ENCODE assay signal across 10 mouse cellular contexts in the genomic region with DNA sequence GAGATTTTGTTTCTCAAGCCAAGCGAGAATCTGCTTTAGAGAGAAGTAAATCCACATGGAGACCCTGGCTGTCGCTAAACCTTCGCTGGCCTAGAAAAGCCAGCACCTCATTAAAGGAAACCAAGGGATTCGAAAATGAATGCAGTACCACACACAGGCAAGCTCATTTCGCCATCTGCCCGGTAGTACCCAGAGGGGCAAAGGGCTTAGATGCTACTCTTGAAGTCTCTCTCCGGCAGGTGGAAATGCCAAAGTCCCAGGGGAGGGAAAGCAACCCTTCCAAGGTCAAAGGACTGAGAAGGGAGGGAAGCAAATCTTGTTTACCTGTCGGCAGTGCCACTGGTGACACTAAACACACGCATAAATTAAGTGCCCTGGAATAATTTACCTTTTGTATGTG. TPM values are rescaled to one million over a fixed set of nuclear protein-coding genes. Genes with fewer than 3 reads are reported as not detected.
DNase-seq lines count a peak whose midpoint lies in the region; ATAC-seq and TF ChIP-seq lines count a peak whose summit lies in the region.
"Had no signal": no experiment of that assay in that cellular context is flagged by ENCODE, and none has a peak within 500 bp of the region (broad histone marks: within the 10 kb centered on the region; RNA-seq: fewer than 3 reads in every experiment).

No protein-coding gene starts in this region.

- peak overlapping the region; percentile 19; the same call in 1 of the 2 replicates for H3K27ac ChIP-seq in liver, adult 2 months (replicated peaks; ENCODE audit: insufficient read depth, low read depth, low read length)
- no peak overlapping the region for H3K27ac ChIP-seq in forebrain, embryonic 11.5 days (ENCODE audit: low read depth, low read length)
- no peak overlapping the region for H3K27ac ChIP-seq in kidney, embryonic 16.5 days (ENCODE audit: low read length)

- TF ChIP-seq CTCF in liver, adult 2 months (IDR thresholded peaks at IDR 0.05; ENCODE audit: low read depth, low read length): no peak

- no peak overlapping the region for H3K4me3 ChIP-seq in liver, adult 2 months (ENCODE audit: insufficient read depth, low read depth, low read length)
- peak overlapping the region; percentile 87 for H3K4me3 ChIP-seq in forebrain, embryonic 11.5 days (ENCODE audit: low read depth, low read length)
- no peak overlapping the region for H3K4me3 ChIP-seq in kidney, embryonic 16.5 days (ENCODE audit: low read length)

- no peaks in the 10 kb centered on the region for H3K9me3 ChIP-seq in forebrain, embryonic 11.5 days (ENCODE audit: control insufficient read depth, low read length)
- no peaks in the 10 kb centered on the region for H3K9me3 ChIP-seq in kidney, embryonic 16.5 days (ENCODE audit: low read length)

- 39% methylated on average over 9 of the region's 9 CpGs for WGBS in liver, adult 2 months
- WGBS in forebrain, embryonic 11.5 days: 11% methylated on average over 9 of the region's 9 CpGs
- 44% methylated on average over 9 of the region's 9 CpGs for WGBS in kidney, embryonic 16.5 days

- no peak for TF ChIP-seq POLR2A in liver, adult 2 months (IDR thresholded peaks at IDR 0.05; ENCODE audit: extremely low read depth, insufficient read depth, low read length)

- no peaks in the 10 kb centered on the region for H3K27me3 ChIP-seq in liver, adult 2 months (ENCODE audit: control insufficient read depth, insufficient read depth, low read length)
- no peaks in the 10 kb centered on the region; the same call in 1 of the 2 replicates for H3K27me3 ChIP-seq in forebrain, embryonic 11.5 days (ENCODE audit: control insufficient read depth, insufficient read depth, low read length)
- no peaks in the 10 kb centered on the region for H3K27me3 ChIP-seq in kidney, embryonic 16.5 days (ENCODE audit: insufficient read depth, low read length)

- H3K36me3 ChIP-seq in liver, adult 2 months (ENCODE audit: control insufficient read depth, insufficient read depth, low read length): peaks cover 2% of the 10 kb centered on the region; the same call in 1 of the 2 replicates
- no peaks in the 10 kb centered on the region for H3K36me3 ChIP-seq in forebrain, embryonic 11.5 days (ENCODE audit: control insufficient read depth, insufficient read depth, low read length)
- H3K36me3 ChIP-seq in kidney, embryonic 16.5 days (ENCODE audit: insufficient read depth, low read length): no peaks in the 10 kb centered on the region
- H3K36me3 ChIP-seq: G1E had no signal

- H3K79me2 ChIP-seq in liver, adult 2 months (ENCODE audit: control insufficient read depth, insufficient read depth, low read length): peaks cover 20% of the 10 kb centered on the region

- peaks cover 10% of the 10 kb centered on the region for H3K4me1 ChIP-seq in liver, adult 2 months (ENCODE audit: control insufficient read depth, insufficient read depth, low read length)
- peaks cover 13% of the 10 kb centered on the region; the same call in 1 of the 2 replicates for H3K4me1 ChIP-seq in forebrain, embryonic 11.5 days (replicated peaks; ENCODE audit: control insufficient read depth, insufficient read depth, low read length)
- peaks cover 18% of the 10 kb centered on the region for H3K4me1 ChIP-seq in kidney, embryonic 16.5 days (ENCODE audit: insufficient read depth, low read length)

- H3K9ac ChIP-seq in liver, adult 2 months (ENCODE audit: low read depth, low read length): no peak overlapping the region
- H3K9ac ChIP-seq in forebrain, embryonic 11.5 days (ENCODE audit: low read length): no peak overlapping the region
- H3K9ac ChIP-seq in kidney, embryonic 16.5 days (replicated peaks; ENCODE audit: low read length): no peak overlapping the region

- DNase-seq in liver, adult 2 months (ENCODE audit: extremely low read depth, low read depth, low spot score): peak; percentile 88
- no peak for DNase-seq in liver
- DNase-seq in forebrain, embryonic 11.5 days (ENCODE audit: low spot score): peak; percentile 54
- peak; percentile 84 for DNase-seq in retina, postnatal 1 day
- no peak for DNase-seq in c-Kit-positive CD71-positive TER-119-positive erythroid progenitor cells, embryonic 14.5 days (ENCODE audit: low spot score)
- no peak for DNase-seq in adrenal gland, adult 2 months

- 0 out of 2 replicates have a peak, but pooled peaks have one; percentile 25 for ATAC-seq in forebrain, embryonic 11.5 days (replicated peaks; ENCODE audit: low FRiP score)
- ATAC-seq in kidney, embryonic 16.5 days (ENCODE audit: low FRiP score, low TSS enrichment): no peak
- no peak for ATAC-seq in frontal cortex, adult (ENCODE audit: low TSS enrichment)

- H3K4me2 ChIP-seq in forebrain, embryonic 11.5 days (ENCODE audit: low read depth, low read length, severe bottlenecking): peak overlapping the region; percentile 89; the same call in 1 of the 2 replicates
- H3K4me2 ChIP-seq in kidney, embryonic 16.5 days (replicated peaks; ENCODE audit: low read depth, low read length): peak overlapping the region; percentile 83; the same call in 1 of the 2 replicates

RNA-seq across cellular contexts. Expression of gene Mb21d2, which starts 2.1 kb away (rescaled TPM):
- total RNA-seq in liver, adult 2 months (2014; rRNA removed): 8.3 and 8.6 TPM in 2 replicates
- polyA plus RNA-seq in liver, adult 2 months (2012; rRNA removed): 14.1 and 14.7 TPM in 2 replicates
- 6.8 and 7.3 TPM in 2 replicates for polyA plus RNA-seq in forebrain, embryonic 11.5 days (2014; fragmentation: Nextera tagmentation; extraction: Ambion mirVana)
- 5.6 and 5.9 TPM in 2 replicates for polyA plus RNA-seq in kidney, embryonic 16.5 days (2015; fragmentation: Nextera tagmentation; extraction: Ambion mirVana)
- 10 to 100 TPM; 10.0 to 11.6 TPM for total RNA-seq in adrenal gland, adult 2 months (2021)
- polyA plus RNA-seq in adrenal gland, adult 2 months (2012; rRNA removed): 11.9 and 14.1 TPM in 2 replicates
- total RNA-seq: common myeloid progenitor, adult 5-6 weeks; G1E had no signal
- polyA plus RNA-seq: G1E had no signal

Comparison
In these comparisons a context has a peak if more than half of its experiments do, and no peak if none do; other contexts are left out.
1. DNase-seq: peak in liver, adult 2 months (single experiment), forebrain, embryonic 11.5 days (single experiment) and retina, postnatal 1 day (single experiment); none in liver (single experiment), c-Kit-positive CD71-positive TER-119-positive erythroid progenitor cells, embryonic 14.5 days (single experiment) and adrenal gland, adult 2 months (single experiment).